Mouse (Mus musculus): ENCODE data around the gene Gm28374.

Gene Gm28374

GRCm38 (mm10) chr19:6088841-6089240 lies 6.8 kb upstream of the Gm28374 start:
- in situ Hi-C loops (cut with MboI; ENCODE audit: low sequenced_read_pairs), result no loop called here

GRCm38 (mm10) chr19:6085417-6085879 lies 3.4 kb upstream of the Gm28374 start:
- in situ Hi-C loops (cut with MboI; ENCODE audit: low sequenced_read_pairs), result no loop called here

GRCm38 (mm10) chr19:6084478-6085248 lies 2.6 kb upstream of the Gm28374 start, which contains the start of the genes Zfpl1 and Cdca5:
Zfpl1 (minus strand) TSS chr19:6084956.
Cdca5 (plus strand) TSS chr19:6084983.
- in situ Hi-C loops (cut with MboI; ENCODE audit: low sequenced_read_pairs), result no loop called here

- in situ Hi-C loops (cut with MboI; ENCODE audit: low sequenced_read_pairs), result no loop called here
These were observed 2.0 kb downstream of the Gm28374 start, which contains the start of gene Tmem262 for GRCm38 (mm10) chr19:6079983-6080480. Tmem262 (plus strand) TSS chr19:6080033.

GRCm38 (mm10) chr19:6076564-6077393 lies 5.3 kb downstream of the Gm28374 start, which contains the start of gene Vps51:
Vps51 (minus strand) TSS chr19:6077231.
- in situ Hi-C loops (cut with MboI; ENCODE audit: low sequenced_read_pairs), result no loop called here

GRCm38 (mm10) chr19:6073889-6074288 lies 8.2 kb downstream of the Gm28374 start:
- in situ Hi-C loops (cut with MboI; ENCODE audit: low sequenced_read_pairs), result no loop called here

- in situ Hi-C loops (cut with MboI; ENCODE audit: low sequenced_read_pairs), result no loop called here
These were observed 10.8 kb downstream of the Gm28374 start for GRCm38 (mm10) chr19:6071261-6071660.

GRCm38 (mm10) chr19:6070571-6071250 lies 11.3 kb downstream of the Gm28374 start:
- in situ Hi-C loops (cut with MboI; ENCODE audit: low sequenced_read_pairs), result no loop called here

GRCm38 (mm10) chr19:6069851-6070250 lies 12.2 kb downstream of the Gm28374 start:
- in situ Hi-C loops (cut with MboI; ENCODE audit: low sequenced_read_pairs), result no loop called here

- in situ Hi-C loops (cut with MboI; ENCODE audit: low sequenced_read_pairs), result no loop called here
These were observed 13.1 kb downstream of the Gm28374 start for GRCm38 (mm10) chr19:6068951-6069350.

- in situ Hi-C loops (cut with MboI; ENCODE audit: low sequenced_read_pairs), result no loop called here
These were observed 14.2 kb downstream of the Gm28374 start, which contains the start of gene Tm7sf2 for GRCm38 (mm10) chr19:6067724-6068415. Tm7sf2 (minus strand) TSS chr19:6068373.

- in situ Hi-C loops (cut with MboI; ENCODE audit: low sequenced_read_pairs), result no loop called here
These were observed 14.9 kb downstream of the Gm28374 start for GRCm38 (mm10) chr19:6067011-6067723.

GRCm38 (mm10) chr19:6066571-6066970 lies 15.5 kb downstream of the Gm28374 start:
- in situ Hi-C loops (cut with MboI; ENCODE audit: low sequenced_read_pairs), result no loop called here

- in situ Hi-C loops (cut with MboI; ENCODE audit: low sequenced_read_pairs), result no loop called here
These were observed 19.0 kb downstream of the Gm28374 start for GRCm38 (mm10) chr19:6063081-6063480.

GRCm38 (mm10) chr19:6062418-6062817 lies 19.6 kb downstream of the Gm28374 start:
- in situ Hi-C loops (cut with MboI; ENCODE audit: low sequenced_read_pairs), result no loop called here

- in situ Hi-C loops (cut with MboI; ENCODE audit: low sequenced_read_pairs), result no loop called here
These were observed 20.3 kb downstream of the Gm28374 start for GRCm38 (mm10) chr19:6061641-6062302.

GRCm38 (mm10) chr19:6061021-6061533 lies 21.0 kb downstream of the Gm28374 start, which contains the start of gene Znhit2:
Znhit2 (plus strand) TSS chr19:6061192.
- in situ Hi-C loops (cut with MboI; ENCODE audit: low sequenced_read_pairs), result no loop called here

GRCm38 (mm10) chr19:6058966-6059365 lies 23.1 kb downstream of the Gm28374 start:
- in situ Hi-C loops (cut with MboI; ENCODE audit: low sequenced_read_pairs), result no loop called here

GRCm38 (mm10) chr19:6058513-6058912 lies 23.5 kb downstream of the Gm28374 start:
- in situ Hi-C loops (cut with MboI; ENCODE audit: low sequenced_read_pairs), result no loop called here

All from CH12F3 (cell line).